Mouse (Mus musculus) CH12.LX (cell line): ENCODE results near the gene Tet2.

Experiments used
- CHD2 ChIP-seq: IDR thresholded peaks from 2 replicates; pipeline ENCODE4 v1.6.1; 2011; ENCODE audit warnings: low read length, improper control_type of control experiment
- CTCF ChIP-seq, 2 experiments: IDR thresholded peaks in 1 of 2; conservative IDR thresholded peaks in 1 of 2; 2 replicates each; pipeline ENCODE4 v1.5.1; 2011 to 2012; ENCODE audit warnings: low read depth in 2 of 2, low read length in 2 of 2, improper control_type of control experiment in 1 of 2, inconsistent platforms in 1 of 2, mild to moderate bottlenecking in 1 of 2, moderate library complexity in 1 of 2

DNA sequence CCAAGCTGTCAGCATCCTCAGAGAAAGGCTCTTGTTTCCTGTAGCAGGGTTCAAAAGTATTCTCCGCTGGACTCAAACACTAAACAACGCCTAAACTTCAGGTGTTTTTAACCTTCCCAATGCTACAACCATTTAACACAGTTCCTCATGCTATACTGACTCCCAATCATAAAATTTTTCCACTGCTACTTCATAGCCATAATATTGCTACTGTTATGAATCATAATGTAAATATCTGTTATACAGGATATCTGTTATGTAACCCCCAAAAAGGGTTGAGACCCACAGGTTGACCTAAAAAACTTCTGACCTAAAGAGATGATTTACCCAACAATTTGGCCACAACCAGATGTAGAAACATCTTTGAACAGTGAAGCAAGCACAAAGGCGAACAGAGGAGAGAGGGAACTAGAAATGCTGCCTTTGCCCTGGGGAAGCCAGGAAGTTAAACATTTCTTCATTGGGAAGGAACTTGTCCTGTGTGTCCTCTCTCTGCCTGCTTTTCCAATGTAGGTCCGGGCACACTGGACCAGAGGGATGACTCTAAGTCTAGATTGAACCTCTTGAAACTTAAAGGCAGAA, 108.6 kb downstream of the Tet2 start:
- TF ChIP-seq CHD2: no peak
- no peak for TF ChIP-seq CTCF (conservative IDR thresholded peaks at IDR 0.05 in 1 of 2, IDR thresholded peaks at IDR 0.05 in 1 of 2; ENCODE audit: low read depth in 2 of 2, low read length in 2 of 2)
